Mouse (Mus musculus) olfactory bulb, adult 2 months (tissue): Measurements from ENCODE around the gene Gas7. TPM values are rescaled to one million over a fixed set of nuclear protein-coding genes. Genes with fewer than 3 reads are reported as not detected.
A peak's percentile ranks its signal among the peaks of the same experiment; 100 is the strongest.

ENCODE experiments used
- H3K27ac ChIP-seq: fragments of 200-500 bp; 2 replicates; pipeline ENCODE4 v1.5.1; 2012; ENCODE audit warnings: low read depth, low read length; ENCODE audit not compliant: insufficient read depth
- H3K4me1 ChIP-seq: fragments of 200-500 bp; 2 replicates; pipeline ENCODE4 v1.6.1; 2012; ENCODE audit warnings: low read length; ENCODE audit not compliant: control insufficient read depth, insufficient read depth
- H3K4me3 ChIP-seq: fragments of 200-500 bp; 2 replicates; pipeline ENCODE4 v1.5.1; 2012; ENCODE audit warnings: mild to moderate bottlenecking, low read depth, low read length, moderate library complexity; ENCODE audit not compliant: insufficient read depth
- CTCF ChIP-seq: fragments of 200-500 bp; IDR thresholded peaks from 2 replicates; pipeline ENCODE4 v1.5.1; 2012; ENCODE audit warnings: low read depth, mild to moderate bottlenecking, low read length, moderate library complexity; ENCODE audit not compliant: insufficient read depth
- POLR2A ChIP-seq: fragments of 200-500 bp; IDR thresholded peaks from 2 replicates; pipeline ENCODE4 v1.6.1; 2012; ENCODE audit warnings: mild to moderate bottlenecking, low read depth, low read length, moderate library complexity; ENCODE audit not compliant: insufficient read depth
- WGBS: fragments of 180-500 bp; shearing (Covaris S2); methylation state at CpG from one replicate; pipeline ENCODE4 v1.1.7; 2018; 5-methylcytosine and 5-hydroxymethylcytosine counted together
- polyA plus RNA-seq: library from polyadenylated mRNA; stranded (reverse); fragments of >200 nt; gene quantifications from 2 replicates; pipeline ENCODE4 v1.2.4, GENCODE M21; 2012; ENCODE audit warnings: low replicate concordance; ENCODE audit not compliant: missing spikeins, insufficient read depth, insufficient read length

Gene Gas7
- polyA plus RNA-seq, 1 experiment: not detected

GRCm38 (mm10) chr11:67647745-67648144 is 192.5 kb downstream of the Gas7 start:
- peaks cover 35% of the 10 kb centered on the region for H3K4me1 ChIP-seq
- H3K4me3 ChIP-seq: no peak overlapping the region
- H3K27ac ChIP-seq: no peak overlapping the region
- TF ChIP-seq POLR2A: no peak
- TF ChIP-seq CTCF: peak; percentile 79
- 52% methylated on average over 5 of the region's 5 CpGs for WGBS

DNA sequence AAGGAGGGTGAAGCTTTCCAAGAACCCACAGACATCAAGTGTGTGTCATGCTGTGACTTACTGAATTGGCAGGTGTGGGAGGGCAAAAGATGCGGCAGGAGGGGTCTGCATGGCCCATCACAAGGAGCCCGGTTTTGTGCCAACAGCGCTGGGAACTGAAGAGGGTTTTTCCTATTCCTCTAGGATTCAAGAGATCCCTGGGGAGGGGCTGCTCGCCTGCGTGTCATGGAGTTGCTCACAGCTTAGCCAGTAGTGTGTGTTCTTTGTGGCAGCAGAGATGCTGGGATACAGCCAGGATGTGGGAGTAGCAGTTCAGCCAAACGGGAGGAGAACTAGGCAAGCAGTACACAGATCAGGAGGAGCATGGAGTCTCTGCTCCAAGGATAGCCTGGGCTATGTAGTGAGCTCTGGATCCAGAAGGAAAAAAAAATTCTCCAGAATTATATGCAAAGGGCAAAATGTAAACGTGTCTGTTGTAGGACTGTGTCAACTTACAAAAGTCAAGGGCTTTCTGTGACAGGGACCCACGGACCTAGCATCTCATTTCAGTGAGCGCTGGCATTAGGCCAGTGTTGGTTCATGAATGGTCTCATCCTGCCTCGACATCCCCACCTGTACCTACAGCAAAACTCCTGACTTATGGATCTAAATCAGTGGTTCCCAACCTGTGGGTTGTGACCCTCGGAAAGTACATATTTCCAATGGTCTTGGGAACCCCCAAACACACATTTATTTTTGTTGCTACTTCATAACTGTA is 193.6 kb downstream of the Gas7 start:
- TF ChIP-seq CTCF (no peak), POLR2A (no peak)
- Histone ChIP-seq H3K4me3 (no peak overlapping the region), H3K4me1 (peaks cover 41% of the 10 kb centered on the region), H3K27ac (no peak overlapping the region; the same call in 1 of the 2 replicates)
- WGBS: 47% methylated on average over 11 of the region's 11 CpGs

GRCm38 (mm10) chr11:67649971-67650707 is 194.9 kb downstream of the Gas7 start:
- Histone ChIP-seq H3K4me3 (no peak overlapping the region), H3K4me1 (peaks cover 49% of the 10 kb centered on the region), H3K27ac (0 out of 2 replicates have a peak overlapping the region, but pooled peaks have one; percentile 19)
- TF ChIP-seq CTCF: no peak
- TF ChIP-seq POLR2A: no peak
- 69% methylated on average over 10 of the region's 10 CpGs for WGBS

GRCm38 (mm10) chr11:67651731-67652130 is 196.5 kb downstream of the Gas7 start:
- Histone ChIP-seq H3K4me1 (peaks cover 64% of the 10 kb centered on the region), H3K27ac (no peak overlapping the region), H3K4me3 (no peak overlapping the region)
- TF ChIP-seq CTCF: no peak
- TF ChIP-seq POLR2A: no peak
- 78% methylated on average over 6 of the region's 6 CpGs for WGBS

GRCm38 (mm10) chr11:67652194-67652892 is 197.1 kb downstream of the Gas7 start:
- Histone ChIP-seq H3K27ac (peak overlapping the region; percentile 87), H3K4me3 (peak overlapping the region; percentile 44), H3K4me1 (peaks cover 68% of the 10 kb centered on the region)
- TF ChIP-seq POLR2A: no peak
- TF ChIP-seq CTCF: peak; percentile 37
- 8% methylated on average over 14 of the region's 14 CpGs for WGBS

- peak overlapping the region; percentile 87 for H3K27ac ChIP-seq
Observed at GRCm38 (mm10) chr11:67652893-67653255, 197.6 kb downstream of the Gas7 start.

DNA sequence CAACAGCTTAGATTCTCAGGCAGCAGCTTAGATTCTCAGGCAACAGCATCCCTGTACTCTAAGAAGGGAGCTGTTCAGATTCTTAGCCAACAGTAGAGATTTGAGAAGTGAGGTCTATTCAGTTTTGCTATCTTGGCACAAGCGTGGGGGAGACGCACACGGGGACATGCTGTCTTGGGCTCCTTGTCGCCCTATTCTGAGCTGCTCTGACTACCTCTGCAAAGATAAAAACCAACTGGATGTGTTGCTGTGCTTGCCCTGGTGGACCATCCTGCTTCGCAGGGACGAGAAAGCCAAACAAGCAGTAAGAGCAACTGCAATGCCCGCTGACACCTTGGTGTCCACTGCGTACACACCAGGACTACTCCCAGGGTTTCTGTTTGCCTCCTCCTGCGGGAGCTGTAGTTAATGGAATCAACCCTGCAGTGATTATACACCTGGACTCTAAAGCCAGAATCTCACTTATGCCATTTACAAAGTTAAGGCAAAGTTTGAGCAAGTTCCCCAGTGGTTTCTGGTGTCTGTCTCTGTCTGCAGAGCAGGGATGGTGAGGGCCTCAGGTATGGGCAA is 198.4 kb downstream of the Gas7 start:
- WGBS: 56% methylated on average over 9 of the region's 9 CpGs
- no peak for TF ChIP-seq POLR2A
- no peak for TF ChIP-seq CTCF

More at GRCm38 (mm10) chr11:67652893-67653255, 197.6 kb downstream of the Gas7 start:
- Histone ChIP-seq H3K4me3 (peak overlapping the region; percentile 44), H3K4me1 (peaks cover 72% of the 10 kb centered on the region)
- 12% methylated on average over 6 of the region's 6 CpGs for WGBS
- no peak for TF ChIP-seq POLR2A
- no peak for TF ChIP-seq CTCF

DNA sequence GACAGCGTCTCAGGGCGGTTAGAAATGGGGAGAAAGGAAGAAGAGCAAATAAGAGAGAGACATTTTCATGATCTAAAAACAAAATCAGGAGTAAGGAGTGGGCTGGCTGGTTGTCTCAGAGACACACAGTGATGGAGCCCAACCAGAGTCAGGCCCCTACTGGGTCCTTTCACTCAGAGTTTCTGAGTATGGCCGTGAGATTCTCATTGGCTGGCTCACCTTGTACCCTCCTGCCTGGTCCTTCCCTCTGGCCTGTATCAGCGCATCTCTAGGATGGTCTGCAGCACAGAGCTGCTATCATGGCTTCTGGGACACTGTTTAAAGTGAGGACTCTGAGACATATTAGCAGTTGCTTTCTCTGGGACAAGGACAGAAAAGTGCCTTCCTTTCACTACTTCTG is 199.3 kb downstream of the Gas7 start:
- TF ChIP-seq POLR2A: no peak
- TF ChIP-seq CTCF: no peak
- H3K4me1 ChIP-seq: peaks cover 75% of the 10 kb centered on the region
- H3K27ac ChIP-seq: peak overlapping the region; percentile 87
- 77% methylated on average over 4 of the region's 4 CpGs for WGBS
- no peak overlapping the region for H3K4me3 ChIP-seq

More for the DNA sequence above, 198.4 kb downstream of the Gas7 start:
- Histone ChIP-seq H3K4me1 (peaks cover 74% of the 10 kb centered on the region), H3K4me3 (peak overlapping the region; percentile 44), H3K27ac (peak overlapping the region; percentile 87)
